Mouse (Mus musculus) small intestine, adult 2 months (tissue): ENCODE measurements around the gene Ssmem1. TPM values are rescaled to one million over a fixed set of nuclear protein-coding genes. Genes with fewer than 3 reads are reported as not detected.

Experiments
- H3K27ac ChIP-seq: fragments of 200-500 bp; 2 replicates; pipeline ENCODE4 v1.5.1; 2012; ENCODE audit warnings: low read depth, low read length, control low read depth, inconsistent platforms; ENCODE audit not compliant: insufficient read depth
- H3K27me3 ChIP-seq: fragments of 200-500 bp; 2 replicates; pipeline ENCODE4 v1.6.1; 2012; ENCODE audit warnings: mild to moderate bottlenecking, moderate library complexity, low read length, inconsistent platforms; ENCODE audit not compliant: control insufficient read depth, insufficient read depth
- H3K36me3 ChIP-seq: fragments of 200-500 bp; 2 replicates; pipeline ENCODE4 v1.6.1; 2012; ENCODE audit warnings: mild to moderate bottlenecking, low read length, control low read depth, inconsistent platforms; ENCODE audit not compliant: control insufficient read depth, insufficient read depth
- H3K4me1 ChIP-seq: fragments of 200-500 bp; 2 replicates; pipeline ENCODE4 v1.6.1; 2012; ENCODE audit warnings: low read length, inconsistent platforms, mixed read lengths; ENCODE audit not compliant: control insufficient read depth, insufficient read depth, insufficient read length
- H3K4me3 ChIP-seq: fragments of 200-500 bp; 2 replicates; pipeline ENCODE4 v1.5.1; 2012; ENCODE audit warnings: low read depth, mild to moderate bottlenecking, control low read depth, inconsistent platforms, low read length, moderate library complexity
- CTCF ChIP-seq: fragments of 200-500 bp; IDR thresholded peaks from 2 replicates; pipeline ENCODE4 v1.5.1; 2012; ENCODE audit warnings: low read depth, mild to moderate bottlenecking, control low read depth, inconsistent platforms, low read length, moderate library complexity, mixed read lengths; ENCODE audit not compliant: insufficient replicate concordance, insufficient read length; ENCODE audit errors: extremely low read depth
- POLR2A ChIP-seq: fragments of 200-500 bp; IDR thresholded peaks from 2 replicates; pipeline ENCODE4 v1.6.1; 2012; ENCODE audit warnings: low read depth, mild to moderate bottlenecking, control low read depth, inconsistent platforms, low read length, moderate library complexity
- WGBS: fragments of 180-500 bp; shearing (Covaris S2); methylation state at CpG from one replicate; pipeline ENCODE4 v1.1.7; 2018; 5-methylcytosine and 5-hydroxymethylcytosine counted together
- polyA plus RNA-seq: library from polyadenylated mRNA; depleted of rRNA; stranded (reverse); fragments of >200 nt; gene quantifications from 2 replicates; pipeline ENCODE4 v1.2.3, GENCODE M21; 2012

Ssmem1 gene
- polyA plus RNA-seq, 1 experiment: not detected

DNA sequence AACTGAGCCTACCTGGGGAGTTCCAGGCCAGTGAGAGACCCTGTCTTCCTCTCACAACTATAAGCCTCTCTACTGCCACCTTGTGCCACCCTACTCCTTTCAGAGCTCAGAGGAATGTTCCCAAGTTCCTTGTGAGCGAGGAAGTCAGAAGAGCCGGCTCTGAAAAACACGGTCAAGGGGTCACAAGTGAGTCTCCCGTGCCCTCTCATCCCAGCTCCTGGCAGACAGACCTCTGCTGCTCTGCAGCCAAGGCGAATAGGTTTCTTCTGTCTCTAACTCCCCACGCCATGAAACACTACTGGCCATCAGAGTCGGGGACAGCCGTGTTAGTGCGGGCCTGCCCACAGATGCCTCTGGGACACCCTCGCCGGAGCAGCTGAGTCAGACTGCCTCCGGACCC is 41.0 kb upstream of the Ssmem1 start:
- Histone ChIP-seq H3K4me3 (no peak overlapping the region), H3K27ac (no peak overlapping the region), H3K36me3 (no peaks in the 10 kb centered on the region), H3K27me3 (no peaks in the 10 kb centered on the region), H3K4me1 (no peaks in the 10 kb centered on the region)
- WGBS: 61% methylated on average over 12 of the region's 12 CpGs
- TF ChIP-seq CTCF (peak; percentile 27; the same call in 1 of the 2 replicates), POLR2A (no peak)

GRCm38 (mm10) chr6:30469370-30469769 is 40.3 kb upstream of the Ssmem1 start:
- no peaks in the 10 kb centered on the region for H3K27me3 ChIP-seq
- no peak overlapping the region for H3K27ac ChIP-seq
- no peak overlapping the region for H3K4me3 ChIP-seq
- no peaks in the 10 kb centered on the region for H3K36me3 ChIP-seq
- TF ChIP-seq POLR2A (no peak), CTCF (no peak)
- H3K4me1 ChIP-seq: no peaks in the 10 kb centered on the region
- WGBS: 65% methylated on average over 12 of the region's 12 CpGs

GRCm38 (mm10) chr6:30471706-30472105 is 37.9 kb upstream of the Ssmem1 start:
- Histone ChIP-seq H3K27me3 (no peaks in the 10 kb centered on the region), H3K4me3 (no peak overlapping the region), H3K27ac (no peak overlapping the region), H3K36me3 (no peaks in the 10 kb centered on the region), H3K4me1 (peaks cover 2% of the 10 kb centered on the region; the same call in 1 of the 2 replicates)
- TF ChIP-seq POLR2A: no peak
- TF ChIP-seq CTCF: no peak
- 76% methylated on average over 3 of the region's 3 CpGs for WGBS

DNA sequence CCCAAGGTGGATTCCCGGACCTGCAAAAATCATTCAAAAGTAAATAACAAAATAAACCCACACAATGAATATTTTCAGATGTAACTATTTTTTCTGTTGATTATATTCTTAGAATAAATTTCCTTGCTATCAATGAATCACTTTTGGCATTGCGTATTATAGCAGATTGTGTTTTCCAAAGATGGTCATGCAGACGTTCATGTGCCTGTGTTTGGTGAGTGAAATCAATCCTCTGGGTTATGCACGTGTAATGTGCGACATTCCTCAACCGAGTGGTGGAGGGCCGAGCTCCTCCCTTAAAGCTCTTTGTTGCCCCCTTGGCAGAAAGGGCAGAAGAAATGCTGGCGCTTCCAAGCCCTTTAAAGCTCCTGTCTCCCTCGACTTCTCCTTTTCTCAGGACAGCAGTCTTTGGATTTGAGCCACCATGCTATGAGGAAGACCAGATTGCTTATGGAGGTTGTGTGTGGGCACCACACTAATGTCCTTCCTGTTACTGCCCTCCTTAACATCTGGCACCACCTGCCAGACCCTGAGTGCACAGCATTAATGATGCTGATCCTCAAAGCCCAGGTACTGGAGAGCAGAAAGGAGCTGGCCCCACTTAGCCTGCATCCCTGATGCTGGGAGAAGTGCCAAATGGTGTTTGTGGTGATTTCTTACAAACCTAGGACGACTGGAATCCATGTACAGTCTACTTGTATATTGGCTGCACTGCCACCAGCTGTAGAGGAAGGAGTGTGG is 33.5 kb upstream of the Ssmem1 start:
- Histone ChIP-seq H3K27me3 (no peaks in the 10 kb centered on the region), H3K36me3 (peaks cover 12% of the 10 kb centered on the region), H3K4me1 (peaks cover 2% of the 10 kb centered on the region; the same call in 1 of the 2 replicates), H3K4me3 (no peak overlapping the region), H3K27ac (no peak overlapping the region)
- TF ChIP-seq POLR2A: no peak
- TF ChIP-seq CTCF: no peak
- WGBS: 70% methylated on average over 10 of the region's 10 CpGs

DNA sequence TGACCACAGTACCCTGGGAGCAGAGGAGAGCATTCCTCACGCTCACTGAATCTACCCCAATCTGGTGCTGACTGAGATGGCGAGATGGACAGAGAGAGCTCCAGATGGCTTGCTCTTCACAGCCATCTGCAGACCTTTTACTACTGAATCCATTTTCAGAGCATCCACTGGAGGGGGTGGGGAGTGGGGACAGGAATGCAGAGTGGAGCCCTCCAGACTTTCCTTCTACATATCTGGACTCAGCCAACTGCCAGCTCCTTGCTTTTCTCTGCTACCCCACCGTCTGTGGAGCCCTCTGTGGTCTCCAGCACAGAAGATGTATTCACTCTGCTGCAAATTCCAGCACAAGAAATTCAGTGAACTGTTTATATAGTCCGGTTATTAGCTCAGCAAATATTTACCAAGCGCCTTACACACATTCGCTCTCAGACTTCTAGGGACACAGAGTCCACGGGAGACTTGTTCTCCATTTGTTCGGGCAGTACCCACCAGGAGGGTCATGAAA is 32.4 kb upstream of the Ssmem1 start:
- Histone ChIP-seq H3K4me1 (peaks cover 2% of the 10 kb centered on the region; the same call in 1 of the 2 replicates), H3K36me3 (peaks cover 13% of the 10 kb centered on the region), H3K27me3 (no peaks in the 10 kb centered on the region), H3K4me3 (no peak overlapping the region), H3K27ac (no peak overlapping the region)
- TF ChIP-seq POLR2A (no peak), CTCF (no peak)
- WGBS: 36% methylated on average over 8 of the region's 8 CpGs

- Histone ChIP-seq H3K4me1 (peaks cover 2% of the 10 kb centered on the region; the same call in 1 of the 2 replicates), H3K27ac (no peak overlapping the region), H3K36me3 (peaks cover 17% of the 10 kb centered on the region), H3K4me3 (no peak overlapping the region), H3K27me3 (no peaks in the 10 kb centered on the region)
- WGBS: 33% methylated on average over 6 of the region's 6 CpGs
- TF ChIP-seq CTCF: no peak
- TF ChIP-seq POLR2A: no peak
Measured at GRCm38 (mm10) chr6:30477784-30478183, 31.9 kb upstream of the Ssmem1 start.

DNA sequence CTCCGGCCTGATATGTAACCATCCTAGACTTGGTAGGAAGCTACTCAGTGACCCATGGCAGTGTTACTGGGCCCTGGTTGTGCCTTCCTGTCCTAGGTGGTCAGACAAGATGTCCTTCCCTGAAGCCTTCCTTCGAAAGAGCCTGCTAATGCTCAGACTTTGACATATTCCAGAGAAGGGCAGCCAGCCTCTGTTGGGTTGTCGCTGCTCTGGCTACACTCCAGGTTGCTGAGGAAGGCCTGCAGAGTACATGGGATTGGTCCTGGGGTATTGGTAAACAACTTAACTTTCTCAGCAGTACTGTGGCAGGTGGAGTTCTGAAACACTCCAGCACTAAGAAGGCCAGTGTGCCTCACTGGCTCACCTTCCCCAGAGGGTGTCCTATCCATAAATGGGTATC is 30.2 kb upstream of the Ssmem1 start:
- Histone ChIP-seq H3K4me1 (peaks cover 2% of the 10 kb centered on the region; the same call in 1 of the 2 replicates), H3K36me3 (peaks cover 29% of the 10 kb centered on the region), H3K27ac (no peak overlapping the region), H3K27me3 (no peaks in the 10 kb centered on the region), H3K4me3 (no peak overlapping the region)
- 80% methylated on average over 3 of the region's 3 CpGs for WGBS
- TF ChIP-seq CTCF: no peak
- no peak for TF ChIP-seq POLR2A

- H3K36me3 ChIP-seq: peaks cover 52% of the 10 kb centered on the region
Measured at GRCm38 (mm10) chr6:30482908-30483307, 26.7 kb upstream of the Ssmem1 start.

More at GRCm38 (mm10) chr6:30482908-30483307, 26.7 kb upstream of the Ssmem1 start:
- Histone ChIP-seq H3K27me3 (no peaks in the 10 kb centered on the region), H3K4me1 (no peaks in the 10 kb centered on the region), H3K27ac (no peak overlapping the region), H3K4me3 (no peak overlapping the region)
- no peak for TF ChIP-seq POLR2A
- TF ChIP-seq CTCF: no peak
- 88% methylated on average over 2 of the region's 2 CpGs for WGBS
